Mouse (Mus musculus): Measurements from ENCODE around the gene 2210010C04Rik.

Gene 2210010C04Rik

DNA sequence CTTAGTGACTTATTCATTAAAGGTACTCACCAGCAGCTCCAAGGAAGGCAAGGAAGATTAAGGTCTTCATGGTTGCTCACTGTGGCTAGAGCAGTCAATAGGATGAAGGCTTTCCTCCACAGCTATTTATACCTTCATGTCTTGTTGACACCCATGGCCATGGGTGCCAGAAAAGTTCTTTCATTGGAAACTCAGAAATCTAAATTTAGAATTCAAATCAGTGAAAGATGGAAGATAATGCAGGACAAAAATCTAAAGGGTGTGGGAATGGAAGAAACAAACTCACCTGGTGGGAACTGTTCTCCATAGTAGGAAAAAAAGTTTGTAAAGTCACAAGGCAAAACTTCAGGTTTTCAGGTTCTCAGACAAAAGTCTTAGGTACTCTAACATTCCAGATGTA is at the start of gene 2210010C04Rik:
Gene 2210010C04Rik (minus strand): TSS at position 101 of the 400 bp plus-strand sequence.
- DNase-seq: no peak

DNA sequence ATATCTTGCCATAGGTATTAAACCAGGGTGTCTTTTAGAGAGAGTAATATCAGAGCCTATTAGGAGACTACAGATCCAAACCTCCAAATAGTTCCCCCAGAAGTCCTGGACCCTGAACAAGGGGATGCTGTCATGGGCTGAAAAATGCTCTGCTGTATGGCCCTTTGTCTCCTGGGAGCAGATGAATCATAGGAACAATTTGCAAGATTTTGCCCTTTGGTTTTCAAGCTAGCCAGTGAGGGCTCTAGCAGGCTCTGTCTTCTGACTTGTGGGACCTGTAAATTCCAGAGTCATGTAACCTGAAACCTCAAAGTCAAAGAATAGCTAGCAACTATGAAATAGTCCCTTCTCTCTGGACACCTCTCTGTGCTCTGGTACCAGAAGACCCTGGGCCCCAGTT is 44.8 kb upstream of the 2210010C04Rik start:
- DNase-seq: no peak

DNA sequence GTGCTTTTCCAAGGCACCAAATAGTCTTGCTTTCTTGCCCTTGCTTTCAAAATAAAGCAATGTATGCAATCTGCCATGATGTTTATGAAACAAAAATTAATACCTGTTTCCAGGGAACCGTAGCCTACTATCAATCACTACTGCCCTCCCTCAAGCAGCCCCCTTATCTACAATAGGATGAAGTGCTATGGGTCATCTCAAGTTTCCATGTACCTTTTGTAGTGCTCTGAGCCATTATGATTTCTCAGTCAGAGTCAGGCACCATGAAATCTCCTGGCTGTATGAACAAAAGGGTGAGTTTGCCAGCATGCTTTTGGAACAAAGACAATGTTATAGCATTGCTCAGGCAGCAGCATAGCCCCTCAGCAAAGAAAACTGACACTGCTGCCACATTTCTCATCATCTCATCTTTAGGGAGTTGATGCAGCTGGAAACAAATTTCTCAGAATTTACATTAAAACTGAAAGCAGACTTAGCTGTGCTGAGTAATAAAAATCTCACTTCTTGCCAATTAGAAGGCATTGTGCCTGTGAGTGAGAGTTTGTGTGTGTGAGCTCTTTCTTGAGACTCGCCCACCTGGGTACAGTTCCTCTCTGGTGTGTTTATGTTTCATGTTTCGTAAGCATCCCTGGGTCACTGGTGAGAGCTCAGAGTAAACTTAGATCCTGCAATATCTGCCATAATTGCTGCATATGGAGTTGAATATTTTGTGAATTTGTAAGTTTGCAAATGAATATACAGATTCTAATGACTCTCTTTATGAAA is 43.4 kb upstream of the 2210010C04Rik start:
- no peak for DNase-seq

DNA sequence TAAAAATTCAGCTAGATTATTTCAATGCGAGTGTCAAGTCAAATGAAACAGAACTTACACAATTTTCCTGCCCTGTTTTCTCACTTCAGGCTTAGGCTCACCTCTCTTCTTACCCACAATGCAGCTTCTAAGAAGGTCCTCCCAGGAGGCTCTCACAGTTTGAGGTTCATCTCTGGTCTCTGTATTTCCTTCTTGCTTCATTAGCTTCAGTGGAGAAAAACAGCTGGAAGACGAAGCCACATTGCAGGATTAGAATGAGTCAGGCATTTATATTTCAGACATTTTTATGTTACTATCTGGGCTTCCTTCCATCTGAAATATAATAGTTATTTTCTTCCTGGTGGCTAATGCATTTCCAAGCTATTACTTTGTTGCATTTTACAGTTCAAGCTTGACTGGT is 40.4 kb upstream of the 2210010C04Rik start:
- DNase-seq: no peak

- DNase-seq: no peak
Measured at GRCm38 (mm10) chr6:41063332-41063731, 28.0 kb upstream of the 2210010C04Rik start.

DNA sequence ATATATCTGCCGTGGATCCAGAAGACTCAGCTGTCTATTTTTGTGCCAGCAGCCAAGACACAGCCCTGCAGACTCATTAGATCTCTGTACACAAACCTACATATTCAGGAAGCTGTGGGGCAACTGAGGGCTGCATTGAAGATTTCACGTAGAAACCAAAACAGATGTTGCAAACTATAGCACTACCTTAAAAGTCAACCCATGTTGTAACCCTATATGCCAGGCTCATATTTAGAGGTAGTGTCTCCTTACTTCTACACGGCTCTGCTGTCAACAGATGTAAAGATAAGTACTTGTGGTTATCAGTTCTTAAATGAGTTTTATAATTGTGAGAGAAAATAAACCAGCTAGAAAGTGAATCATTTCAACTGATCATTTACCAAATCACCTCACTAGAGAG is 27.4 kb upstream of the 2210010C04Rik start:
- DNase-seq: peak; percentile 25

GRCm38 (mm10) chr6:41062081-41062480 is 26.8 kb upstream of the 2210010C04Rik start:
- peak; percentile 17 for DNase-seq

GRCm38 (mm10) chr6:41061085-41061484 is 25.8 kb upstream of the 2210010C04Rik start:
- peak; percentile 67 for DNase-seq

- DNase-seq: no peak
Measured at GRCm38 (mm10) chr6:41057653-41058052, 22.3 kb upstream of the 2210010C04Rik start.

DNA sequence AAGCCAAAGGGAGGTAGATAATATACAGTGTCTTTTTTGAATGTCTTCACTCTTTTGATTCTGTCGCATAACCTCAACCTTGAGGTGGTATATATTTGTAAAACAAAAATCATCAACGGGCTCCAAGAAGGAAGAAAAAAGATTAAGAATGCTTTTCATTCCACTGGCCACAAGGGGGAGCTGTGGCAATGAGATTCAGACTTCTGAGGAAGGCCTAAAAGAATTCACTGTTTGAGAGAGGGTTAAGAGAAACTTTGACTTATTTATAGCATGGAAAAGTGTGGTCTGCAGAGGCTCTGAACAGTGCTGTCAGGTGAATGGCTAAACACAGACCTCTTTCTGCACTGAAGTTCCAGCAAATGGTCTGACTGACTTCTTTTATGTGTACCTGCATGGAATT is 20.3 kb upstream of the 2210010C04Rik start:
- peak; percentile 76 for DNase-seq

DNA sequence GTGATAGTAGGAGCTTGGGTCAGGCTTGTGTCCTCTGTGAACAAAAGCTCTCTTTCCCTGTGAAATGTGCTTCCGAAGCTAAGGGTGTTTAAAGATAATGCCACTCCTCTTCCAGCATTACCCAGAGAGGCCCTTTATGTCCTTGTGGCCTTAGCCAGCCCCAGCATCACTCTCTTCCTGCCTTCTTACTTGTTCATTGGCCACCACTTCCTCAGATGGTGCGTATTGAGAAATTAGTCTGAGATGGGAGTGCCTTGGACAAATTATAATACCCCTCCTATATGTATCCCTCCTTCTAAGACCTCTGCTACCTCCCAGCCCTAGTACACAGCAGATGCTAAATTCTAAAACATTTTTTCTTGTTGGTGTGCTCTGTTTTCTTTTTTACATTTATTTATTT is 19.1 kb upstream of the 2210010C04Rik start:
- DNase-seq: no peak

DNA sequence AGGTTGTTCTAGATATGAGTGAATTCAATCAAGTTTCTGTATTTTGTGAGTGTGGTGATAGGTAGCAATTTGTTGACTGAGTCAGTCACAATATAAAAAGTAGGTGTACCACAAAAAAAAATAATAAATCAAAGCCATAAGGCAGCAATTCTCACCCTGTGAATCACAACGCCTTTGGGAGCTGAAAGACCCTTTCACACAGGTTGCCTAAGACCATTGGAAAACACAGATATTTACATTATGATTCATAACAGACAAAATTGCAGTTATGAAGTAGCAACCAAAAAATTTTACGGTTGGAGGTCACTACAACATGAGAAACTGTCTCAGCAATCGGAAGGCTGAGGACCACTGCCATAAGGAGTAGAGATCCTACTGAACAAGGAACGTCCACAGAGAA is 16.5 kb upstream of the 2210010C04Rik start:
- DNase-seq: no peak

GRCm38 (mm10) chr6:41048602-41049001 is 13.3 kb upstream of the 2210010C04Rik start:
- no peak for DNase-seq

DNA sequence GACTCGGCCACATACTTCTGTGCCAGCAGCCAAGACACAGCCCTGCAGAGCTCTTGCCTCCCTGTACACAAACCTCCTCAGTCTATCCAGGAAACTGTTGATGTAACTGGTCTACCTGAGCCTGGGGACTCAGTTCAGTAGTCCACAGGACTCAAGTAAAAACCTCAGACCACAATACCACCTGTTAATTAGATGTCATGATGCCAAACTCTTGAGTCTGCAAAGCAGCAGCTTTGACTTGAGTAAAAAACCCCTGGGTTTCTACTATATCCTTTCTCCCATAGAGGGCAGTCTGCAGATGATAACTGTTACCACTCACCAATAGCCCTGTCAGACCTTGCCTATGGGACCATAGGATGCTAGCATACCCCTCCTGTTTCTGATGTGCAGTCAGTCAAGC is 12.7 kb upstream of the 2210010C04Rik start:
- DNase-seq: no peak

GRCm38 (mm10) chr6:41047202-41047601 is 11.9 kb upstream of the 2210010C04Rik start:
- DNase-seq: peak; percentile 16

- DNase-seq: peak; percentile 54
Measured at GRCm38 (mm10) chr6:41046553-41046952, 11.2 kb upstream of the 2210010C04Rik start.

GRCm38 (mm10) chr6:41044753-41045152 is 9.4 kb upstream of the 2210010C04Rik start:
- DNase-seq: no peak

DNA sequence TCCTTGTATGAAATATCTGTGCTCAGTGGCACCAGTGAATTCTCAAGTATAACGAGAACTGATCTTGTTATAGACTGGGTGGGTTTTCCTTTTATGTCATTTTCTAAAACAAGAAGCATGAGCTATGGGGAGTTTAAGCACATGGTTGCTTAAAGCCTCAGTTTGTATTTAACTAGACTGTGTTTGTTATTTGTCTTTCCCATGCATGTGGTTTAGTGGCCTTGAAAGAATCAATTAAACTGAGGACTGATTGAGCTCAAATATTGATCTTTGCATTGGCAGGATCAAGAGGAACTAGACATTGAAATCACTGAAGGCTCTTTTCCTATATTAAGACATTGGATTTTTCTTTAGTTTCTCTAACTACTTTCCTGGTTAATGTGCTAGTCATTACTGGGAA is 9.0 kb upstream of the 2210010C04Rik start:
- no peak for DNase-seq

GRCm38 (mm10) chr6:41032802-41033201 is 2.5 kb downstream of the 2210010C04Rik start:
- no peak for DNase-seq

GRCm38 (mm10) chr6:41032231-41032630 is 3.1 kb downstream of the 2210010C04Rik start:
- no peak for DNase-seq

- DNase-seq: no peak
Measured at GRCm38 (mm10) chr6:41030821-41031220, 4.5 kb downstream of the 2210010C04Rik start.

DNA sequence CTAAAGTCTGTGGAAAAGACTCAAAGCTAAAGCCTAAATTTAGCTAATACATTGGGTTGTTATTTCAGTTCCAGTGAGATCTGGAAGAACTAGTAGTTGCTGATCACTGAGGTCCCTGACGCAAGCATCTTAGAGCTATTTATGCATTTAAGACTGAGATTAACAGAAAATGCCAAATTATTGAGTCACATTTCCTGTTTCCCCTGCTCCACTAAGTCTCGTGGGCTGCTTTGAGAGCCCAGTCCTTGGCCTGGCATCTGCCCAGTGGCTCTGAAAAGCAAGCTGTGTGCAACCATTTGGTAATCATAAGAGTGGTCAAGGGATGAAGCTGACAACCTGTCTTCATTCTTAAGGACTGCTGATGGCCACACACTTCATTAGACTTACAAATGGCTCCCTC is 8.3 kb downstream of the 2210010C04Rik start:
- DNase-seq: no peak

DNA sequence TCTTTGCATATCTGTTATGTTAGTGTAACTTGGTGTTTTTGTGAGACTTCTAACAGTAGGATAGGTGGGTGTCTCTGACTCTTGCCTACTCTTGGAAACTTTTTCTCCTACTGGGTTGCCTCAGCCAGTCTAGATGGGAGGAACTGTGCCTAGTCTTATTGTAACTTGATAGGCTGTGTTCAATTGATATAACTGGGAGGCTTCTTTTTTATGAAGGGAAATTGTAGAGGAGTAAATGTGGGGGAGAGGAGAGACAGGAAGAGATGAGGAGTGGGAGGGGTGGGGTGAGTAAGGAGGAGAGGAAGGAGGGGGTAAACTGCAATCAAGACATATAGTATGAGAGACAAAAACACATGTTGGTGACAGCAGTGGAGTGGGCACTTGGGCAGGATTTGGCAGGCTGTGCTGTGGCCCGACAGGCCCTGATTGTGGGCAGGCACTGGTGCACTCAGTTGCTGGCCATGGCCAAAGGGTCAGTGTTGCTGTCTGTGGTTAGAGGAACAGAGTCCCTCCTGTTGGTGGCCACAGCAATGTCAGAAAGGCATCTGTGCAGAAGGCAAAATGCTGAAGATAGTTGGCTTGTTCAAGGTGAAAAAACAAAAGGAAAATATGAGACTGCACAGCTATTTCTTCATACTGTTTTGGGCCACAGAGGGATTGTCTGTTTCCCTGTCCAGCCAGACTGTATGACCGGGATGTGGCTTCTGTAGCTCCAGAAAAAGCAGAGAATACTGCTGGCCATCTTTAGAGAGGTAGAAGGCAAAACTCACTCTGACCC is 9.2 kb downstream of the 2210010C04Rik start:
- DNase-seq: no peak

- no peak for DNase-seq
Measured at GRCm38 (mm10) chr6:41019140-41019539, 16.2 kb downstream of the 2210010C04Rik start.

Measured in thymus, postnatal 14 days (tissue).